Mouse (Mus musculus) urinary bladder, postnatal 10 days (tissue): ENCODE results near the gene Vcam1.

ENCODE experiments used
- DNase-seq: peaks from one replicate; pipeline ENCODE4 v3.0.0; 2022; ENCODE audit warnings: low spot score

The Vcam1 gene

GRCm38 (mm10) chr3:116085962-116086361 is 43.5 kb downstream of the Vcam1 start:
- no peak for DNase-seq

DNA sequence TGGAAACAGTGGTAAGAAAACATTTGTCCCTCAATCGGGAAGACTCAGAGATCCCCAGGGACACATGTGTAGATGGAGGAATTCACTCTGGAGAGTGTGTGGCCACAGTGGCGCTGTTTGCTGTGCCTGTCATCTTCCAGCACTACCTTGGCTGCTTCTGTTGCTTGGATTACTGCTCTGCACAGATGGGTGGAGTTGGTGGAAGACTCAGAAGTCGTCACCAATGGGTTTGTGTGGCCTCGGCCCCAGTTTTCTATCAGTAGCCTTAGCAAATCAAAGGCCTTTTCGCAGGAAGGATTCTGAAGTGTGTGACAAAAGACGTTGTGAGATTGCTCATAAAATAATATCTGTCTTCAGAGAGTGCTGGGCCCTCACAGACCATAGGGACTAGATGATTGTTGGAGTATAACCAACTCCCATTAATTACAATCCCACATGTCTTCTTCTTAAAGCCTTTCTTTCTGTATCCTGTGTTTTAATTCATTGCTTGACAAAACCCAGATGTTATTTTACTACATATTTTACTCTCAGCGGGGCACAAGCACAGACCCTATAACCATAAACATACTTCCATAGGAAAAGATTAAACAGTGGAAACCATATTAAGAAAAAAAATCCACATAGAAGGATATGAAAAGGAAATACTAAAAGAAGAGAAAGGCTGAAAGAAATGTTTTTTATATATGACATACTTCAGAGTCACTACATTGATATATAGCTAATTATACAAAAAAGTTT is 48.4 kb downstream of the Vcam1 start:
- no peak for DNase-seq

DNA sequence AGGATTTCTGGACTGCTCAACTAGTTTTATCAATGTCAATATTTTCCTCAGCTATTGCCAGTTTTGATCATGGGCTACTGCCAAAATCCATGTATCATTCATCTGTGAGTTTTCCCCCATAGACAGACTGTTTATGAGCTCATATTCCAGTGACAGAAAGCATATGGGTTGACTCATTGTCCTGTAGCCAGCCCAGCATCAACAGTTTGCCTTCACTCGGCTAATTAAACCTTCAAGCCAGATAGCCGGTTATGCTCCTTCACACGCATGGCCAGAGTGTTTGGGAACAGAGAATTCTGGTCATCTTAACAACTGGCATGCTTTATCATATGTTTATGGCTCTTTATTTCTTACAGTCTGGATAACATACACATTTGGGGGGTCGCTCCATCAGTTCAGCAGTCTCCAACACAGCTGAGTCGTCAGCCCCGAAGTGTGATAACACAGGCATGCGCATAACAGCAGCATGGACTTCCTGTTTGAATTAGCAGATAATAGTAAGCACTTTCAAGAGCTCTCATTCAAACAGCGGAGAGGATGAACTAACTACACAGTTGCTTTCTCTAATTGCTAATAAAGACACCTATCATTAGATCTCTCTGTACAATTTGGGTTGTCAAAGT is 49.2 kb downstream of the Vcam1 start:
- DNase-seq = no peak

DNA sequence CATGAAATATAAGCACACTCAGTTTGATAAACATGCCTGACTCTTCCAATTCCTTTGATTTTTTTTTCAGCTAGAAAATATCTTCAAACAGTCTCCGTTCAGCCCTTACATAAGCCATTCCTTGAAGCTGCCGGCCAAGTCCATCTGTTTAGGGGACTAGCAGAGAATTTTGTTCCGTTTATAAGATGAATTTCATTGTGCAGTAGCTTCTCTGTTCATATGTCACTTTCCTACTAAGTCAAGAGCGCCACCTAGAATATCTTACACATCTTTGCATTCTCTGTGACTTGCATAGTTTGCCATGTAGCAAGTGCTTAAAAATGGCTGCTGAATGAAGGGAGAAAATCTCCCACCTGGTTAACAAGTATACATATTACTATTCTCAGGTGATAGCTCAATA is 51.0 kb downstream of the Vcam1 start:
- no peak for DNase-seq

DNA sequence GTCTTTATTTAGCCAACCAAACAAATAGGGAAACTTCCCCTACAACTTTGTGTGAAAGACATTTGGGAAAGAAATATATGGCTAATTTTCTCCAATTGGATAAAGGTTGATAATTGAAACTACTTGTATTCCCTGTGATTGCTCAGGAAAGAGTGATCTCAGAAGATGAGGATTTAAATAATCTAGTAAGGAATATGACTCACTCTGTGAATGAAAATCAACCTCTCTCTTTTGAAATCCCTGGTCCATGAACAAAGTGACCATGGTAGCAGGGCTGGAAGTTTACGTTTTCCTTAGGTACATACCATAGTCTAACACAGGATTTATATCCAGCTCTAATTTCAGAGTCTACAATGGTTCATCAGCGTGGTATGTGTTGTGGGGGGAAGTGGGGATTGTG is 52.7 kb downstream of the Vcam1 start:
- no peak for DNase-seq

DNA sequence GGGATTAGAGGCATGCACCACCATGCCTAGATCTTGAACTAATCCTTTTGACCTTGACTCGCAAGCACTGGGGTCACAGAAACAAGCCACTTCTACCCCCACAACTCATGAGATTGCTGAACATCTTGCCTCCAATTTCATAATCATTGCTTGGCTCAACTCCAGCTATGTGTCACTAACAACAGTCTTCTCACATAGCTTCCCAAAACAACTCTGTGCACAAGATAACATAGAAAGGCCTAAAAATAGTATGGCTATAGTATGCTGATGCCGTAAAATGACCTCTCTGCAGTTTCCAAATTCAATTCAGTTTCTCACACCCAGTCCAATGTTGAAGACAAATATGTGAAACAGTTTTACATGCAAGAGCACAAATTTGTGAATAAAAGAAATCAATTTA is 56.9 kb downstream of the Vcam1 start:
- no peak for DNase-seq

DNA sequence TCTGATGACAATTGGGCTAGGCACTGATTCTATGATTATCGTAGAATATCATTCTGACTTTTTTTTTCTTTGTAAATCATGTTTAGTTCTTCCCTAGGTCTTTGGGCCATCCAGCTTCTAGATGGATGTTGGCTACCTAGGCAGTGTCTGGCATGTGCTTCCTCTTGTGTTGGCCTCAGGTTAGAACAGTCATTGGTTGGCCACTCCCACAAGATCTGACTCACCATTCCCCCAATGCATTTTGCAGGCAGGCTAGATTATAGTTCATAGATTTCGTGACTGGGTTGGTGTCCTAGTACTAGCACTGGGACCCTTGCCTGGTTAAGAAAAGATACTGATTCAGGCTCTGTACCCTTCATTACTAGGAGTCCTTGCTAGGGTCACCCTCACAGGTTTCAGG is 67.3 kb downstream of the Vcam1 start:
- DNase-seq = no peak

DNA sequence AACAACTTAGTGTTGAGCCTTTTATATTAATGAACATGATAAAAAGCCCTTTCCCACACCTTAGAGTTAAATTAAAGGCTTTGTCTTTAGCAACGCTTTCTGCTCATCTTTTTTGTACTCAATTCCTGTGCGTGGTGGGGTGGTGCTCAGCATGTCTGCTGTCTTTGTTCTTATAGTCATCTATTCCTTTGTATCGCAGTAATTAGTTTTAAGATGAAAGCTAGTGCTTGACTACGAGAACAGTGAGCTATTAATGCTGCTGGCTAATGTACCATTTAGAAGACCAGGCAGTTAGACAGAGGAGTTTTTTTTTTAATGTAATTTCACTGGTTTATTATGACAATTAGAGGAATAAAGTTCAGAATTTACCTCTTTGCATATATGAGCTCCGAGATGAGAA is 69.2 kb downstream of the Vcam1 start:
- DNase-seq = no peak
